Mouse (Mus musculus): ENCODE data around the gene Hps6. TPM values are rescaled to one million over a fixed set of nuclear protein-coding genes. Genes with fewer than 3 reads are reported as not detected.

The Hps6 gene
- total RNA-seq, 2 experiments from 2014 or later, result 16.5 to 17.1 TPM

- no peak for DNase-seq (ENCODE audit: low spot score in 2 of 2)
Observed at GRCm38 (mm10) chr19:46044271-46044992, 41.1 kb downstream of the Hps6 start, which contains the start of gene Pprc1. Gene Pprc1 (plus strand): TSS chr19:46044886.

GRCm38 (mm10) chr19:46044993-46045695, 41.8 kb downstream of the Hps6 start, which contains the start of gene Ldb1:
Gene Ldb1 (minus strand): TSS chr19:46045214.
- DNase-seq (ENCODE audit: low spot score in 2 of 2), result peak; percentile 60 to 82

- DNase-seq (ENCODE audit: low spot score in 2 of 2), result no peak
Observed at GRCm38 (mm10) chr19:46045696-46046311, 42.5 kb downstream of the Hps6 start.

- DNase-seq (ENCODE audit: low spot score in 2 of 2), result no peak
Observed at GRCm38 (mm10) chr19:46046621-46047025, 43.3 kb downstream of the Hps6 start.

- no peak for DNase-seq (ENCODE audit: low spot score in 2 of 2)
Observed at GRCm38 (mm10) chr19:46047426-46047825, 44.1 kb downstream of the Hps6 start.

GRCm38 (mm10) chr19:46049129-46049528, 45.8 kb downstream of the Hps6 start:
- DNase-seq (ENCODE audit: low spot score in 2 of 2), result no peak

GRCm38 (mm10) chr19:46050462-46050861, 47.2 kb downstream of the Hps6 start:
- no peak for DNase-seq (ENCODE audit: low spot score in 2 of 2)

Other genes with a start within 250 kb of the Hps6 start
- gene Mgea5, start 219.7 kb upstream of the Hps6 start, total RNA-seq (2021), result 100 to 1,000 TPM; 105 to 123 TPM
- gene Kcnip2, start 187.4 kb upstream of the Hps6 start, total RNA-seq (2021), result 1 to 10 TPM; 1.0 to 2.5 TPM
- 10 to 100 TPM; 21.6 to 21.9 TPM for gene Armh3, start 5.0 kb upstream of the Hps6 start, total RNA-seq (2021)
- gene Pprc1, start 41.4 kb downstream of the Hps6 start, total RNA-seq (2021), result 10 to 100 TPM; 30.5 to 40.2 TPM
- gene Ldb1, start 41.7 kb downstream of the Hps6 start, total RNA-seq (2021), result 100 to 1,000 TPM; 161 TPM
- gene Nolc1, start 72.4 kb downstream of the Hps6 start, total RNA-seq (2021), result 10 to 100 TPM; 44.7 to 46.2 TPM
- gene Elovl3, start 128.4 kb downstream of the Hps6 start, total RNA-seq (2021), result under 1 TPM; 0.31 to 0.93 TPM
- 1 to 10 TPM in 1 of 2 experiments, under 1 TPM in 1; 0.56 to 2.0 TPM for gene Pitx3, start 144.8 kb downstream of the Hps6 start, total RNA-seq (2021)
- gene Gbf1, start 149.0 kb downstream of the Hps6 start, total RNA-seq (2021), result 10 to 100 TPM; 64.2 to 77.1 TPM